Mouse (Mus musculus) E14TG2a.4 (cell line): ENCODE measurements around the gene Tmem254c.
"Not testable (repeated sequence)": the region's sequence is repeated elsewhere in the genome, so short reads cannot be mapped to it uniquely, and the experiment has no call there.

ENCODE experiments used
- CTCF ChIP-seq: conservative IDR thresholded peaks from 2 replicates; pipeline ENCODE4 v1.5.1; 2014; ENCODE audit warnings: low read length
- POU5F1 ChIP-seq: IDR thresholded peaks from 2 replicates; pipeline ENCODE4 v1.6.1; 2014; ENCODE audit warnings: low read length, borderline replicate concordance

GRCm38 (mm10) chr14:26047026-26047425, 20.1 kb downstream of the Tmem254c start:
- not testable (repeated sequence) for TF ChIP-seq POU5F1, CTCF
